Mouse (Mus musculus) cerebellum, adult (tissue): Measurements from ENCODE around the gene Psme4.
A peak's percentile ranks its signal among the peaks of the same experiment; 100 is the strongest.

Source experiments
- ATAC-seq: cut with Nextera tagmentation; 2 replicates; pipeline ENCODE4 v1.9.2; 2017; ENCODE audit warnings: mild to moderate bottlenecking, moderate library complexity, mixed read lengths; ENCODE audit not compliant: insufficient number of reproducible peaks, low FRiP score, low TSS enrichment

Gene Psme4

DNA sequence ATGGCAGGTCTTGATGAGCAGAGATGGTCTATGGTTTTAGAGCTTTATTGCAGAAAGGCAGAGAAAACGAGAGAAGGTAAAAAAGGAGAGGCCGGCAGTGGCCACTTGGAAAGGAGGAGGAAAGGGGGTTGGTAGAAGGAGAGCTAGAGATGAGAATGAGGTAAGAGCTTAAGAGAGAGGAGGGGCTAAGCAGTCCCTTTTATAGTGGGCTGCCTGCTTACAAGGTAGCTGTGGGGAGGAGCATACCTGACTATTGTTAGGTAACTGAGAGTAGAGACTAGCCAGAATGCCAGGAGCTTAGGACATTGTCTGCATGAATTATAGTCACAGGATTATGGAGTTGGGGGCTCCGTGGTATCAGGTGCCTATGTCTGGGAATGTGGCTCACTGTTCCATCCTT, 14.0 kb downstream of the Psme4 start:
- ATAC-seq: no peak

DNA sequence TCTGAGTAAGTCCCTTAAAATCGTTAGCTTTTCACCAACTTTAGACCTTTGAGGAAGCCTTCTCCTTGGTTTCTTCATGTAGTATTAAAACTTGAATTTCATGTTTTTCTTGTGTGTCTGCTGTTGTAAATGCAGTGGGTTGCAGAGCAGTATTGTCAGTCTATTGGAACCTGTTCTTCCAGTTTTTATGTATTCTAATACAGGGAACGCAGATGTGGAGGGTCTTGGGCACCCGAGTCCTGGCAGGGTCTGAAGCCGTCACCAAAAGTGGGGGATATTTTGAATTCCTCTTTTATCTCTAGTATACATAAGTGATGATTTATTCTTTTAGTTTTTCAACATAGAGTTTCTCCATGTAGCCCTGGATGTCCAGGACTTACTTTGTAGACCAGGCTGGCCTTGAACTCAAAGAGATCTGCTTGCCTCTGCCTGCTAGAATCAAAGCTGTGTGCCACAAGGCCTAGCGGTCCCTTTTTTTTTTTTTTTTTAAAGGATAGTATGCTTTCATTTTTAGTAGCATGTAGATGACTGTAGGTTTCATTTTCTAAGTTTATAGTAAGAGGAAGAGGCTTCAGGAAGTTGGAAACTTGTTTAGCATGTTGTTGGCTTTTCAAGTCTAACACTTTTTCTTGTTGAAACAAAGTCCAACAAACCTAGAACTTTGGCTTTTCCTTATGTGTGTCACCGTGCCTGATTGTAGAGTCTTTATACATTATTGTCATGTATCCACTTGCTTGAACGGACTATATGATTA, 14.9 kb downstream of the Psme4 start:
- ATAC-seq: no peak

DNA sequence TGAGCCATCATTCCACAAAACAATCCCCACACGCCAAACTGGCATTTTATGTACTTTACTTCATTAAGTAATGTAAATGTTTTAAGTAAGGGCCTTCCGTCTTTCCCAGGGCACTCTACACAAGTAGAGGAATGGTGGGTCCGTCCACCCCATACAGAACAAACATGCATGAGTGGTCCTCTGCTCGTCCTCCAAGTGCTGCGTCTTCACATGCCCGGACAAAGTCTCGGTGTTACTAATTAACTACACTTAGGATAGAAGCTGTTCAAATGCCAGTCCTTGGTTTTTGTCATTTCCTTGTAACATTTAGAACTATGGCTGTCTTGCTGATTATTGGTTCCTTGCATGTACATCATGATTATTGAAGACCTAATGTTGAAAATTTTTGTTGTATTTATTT, 21.2 kb downstream of the Psme4 start:
- no peak for ATAC-seq

DNA sequence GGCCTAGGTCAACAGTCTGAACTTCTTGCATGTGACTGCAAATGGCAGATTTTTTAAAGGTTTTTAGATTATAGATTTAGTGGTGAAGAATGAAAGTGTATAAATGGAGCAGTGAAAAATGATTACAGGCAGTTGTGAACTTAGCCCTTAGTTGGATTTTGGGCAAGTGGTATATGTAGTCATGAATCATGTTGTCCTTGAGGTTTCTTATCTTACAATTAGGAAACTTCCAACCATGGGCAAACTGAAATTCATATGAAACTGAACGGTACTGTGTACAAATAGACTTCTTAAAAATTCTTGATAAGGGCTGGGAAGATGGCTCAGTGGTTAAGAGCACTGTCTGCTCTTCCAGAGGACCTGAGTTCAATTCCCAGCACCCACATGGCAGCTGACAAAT, 22.2 kb downstream of the Psme4 start:
- no peak for ATAC-seq

DNA sequence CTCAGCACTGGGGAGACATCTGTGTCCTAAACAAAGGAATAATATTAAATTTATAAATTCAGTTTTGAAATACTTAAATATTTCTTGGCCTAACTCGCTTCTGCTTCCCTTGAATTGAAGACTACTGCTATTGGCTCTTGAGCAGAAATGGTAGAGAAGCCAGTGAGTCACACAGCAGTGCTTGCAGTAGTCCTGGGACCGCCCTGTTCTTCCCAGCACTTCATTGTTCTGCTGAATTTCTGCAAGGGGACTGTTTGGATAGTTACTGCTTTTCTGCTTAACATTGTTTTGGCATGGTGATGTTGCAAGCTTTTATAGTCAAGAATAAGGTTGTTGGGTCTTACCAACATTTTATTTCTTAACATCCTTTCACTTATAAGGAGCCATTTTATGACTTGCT, 25.7 kb downstream of the Psme4 start:
- no peak for ATAC-seq

DNA sequence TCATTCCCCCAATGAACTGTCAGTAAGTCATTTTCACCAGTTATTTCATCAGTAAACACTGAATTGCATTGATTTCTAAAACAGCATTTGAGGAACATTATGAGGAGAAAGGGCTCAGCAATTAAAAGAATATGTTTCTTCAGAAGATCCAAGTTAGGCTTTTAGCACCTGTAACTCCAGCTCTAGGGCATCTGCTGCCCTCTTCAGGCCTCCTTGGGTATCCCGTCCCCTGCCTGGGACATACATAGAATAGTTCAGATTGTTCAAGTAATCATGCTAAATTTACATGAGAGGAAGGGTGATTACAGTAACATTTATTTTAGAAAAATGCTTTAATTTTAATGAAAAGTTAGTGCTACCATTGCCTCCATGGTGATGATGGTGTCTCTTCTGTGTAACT, 28.0 kb downstream of the Psme4 start:
- ATAC-seq: no peak

DNA sequence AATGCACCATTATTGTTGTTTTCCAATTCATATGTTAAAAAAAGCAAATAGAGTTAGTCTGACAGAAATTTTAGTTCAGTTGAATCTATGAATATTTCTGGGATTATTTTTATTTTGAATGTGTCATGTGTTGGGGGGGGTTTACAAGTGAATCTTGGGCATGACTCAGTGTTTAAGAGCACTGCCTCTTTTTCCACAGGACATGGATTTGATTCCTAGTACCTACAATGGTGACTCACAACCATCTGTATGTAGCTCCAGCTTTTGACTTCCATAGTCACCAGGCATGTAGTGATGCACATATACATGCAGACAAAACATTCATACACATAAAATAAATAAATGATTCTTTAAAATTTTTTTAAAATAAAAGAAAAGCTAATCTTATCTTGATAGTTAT, 28.6 kb downstream of the Psme4 start:
- no peak for ATAC-seq

DNA sequence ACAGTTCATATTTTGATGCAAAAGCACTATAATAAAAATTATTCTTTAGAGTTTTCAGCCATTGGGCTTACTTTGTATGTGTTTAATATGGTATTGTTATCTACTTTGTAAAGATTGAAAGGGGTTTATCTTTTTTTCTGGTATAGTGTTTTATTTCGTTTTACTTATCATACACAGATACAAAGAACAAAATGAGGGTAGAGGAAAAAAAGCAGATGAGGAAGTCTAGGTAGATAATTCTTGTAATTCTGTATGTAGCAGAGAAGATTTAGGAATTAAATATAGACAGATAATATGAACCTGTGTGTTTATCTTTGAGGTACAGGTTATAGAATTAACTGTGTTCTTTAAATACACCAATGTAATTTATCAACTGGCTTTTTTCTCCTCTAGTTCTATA, 30.9 kb downstream of the Psme4 start:
- ATAC-seq: no peak

DNA sequence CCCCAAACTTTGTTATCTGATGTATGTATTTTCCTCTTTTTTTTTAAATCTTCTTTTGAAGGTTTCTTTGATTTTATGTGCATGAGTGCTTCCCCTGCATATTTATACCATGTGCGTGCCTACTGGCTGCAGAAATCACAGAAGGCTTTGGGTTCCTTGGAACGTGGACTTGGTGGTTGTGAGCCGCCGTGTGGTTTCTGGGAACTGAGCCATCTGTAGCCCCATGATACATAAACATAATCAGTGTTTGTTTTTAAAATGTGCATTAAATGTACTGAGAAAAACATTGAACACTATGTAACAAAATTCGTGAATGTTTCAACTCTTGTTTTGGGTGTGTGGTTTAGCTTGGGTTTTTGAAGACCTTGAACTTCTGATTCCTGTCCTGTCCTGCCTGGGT, 49.6 kb downstream of the Psme4 start:
- ATAC-seq: no peak

DNA sequence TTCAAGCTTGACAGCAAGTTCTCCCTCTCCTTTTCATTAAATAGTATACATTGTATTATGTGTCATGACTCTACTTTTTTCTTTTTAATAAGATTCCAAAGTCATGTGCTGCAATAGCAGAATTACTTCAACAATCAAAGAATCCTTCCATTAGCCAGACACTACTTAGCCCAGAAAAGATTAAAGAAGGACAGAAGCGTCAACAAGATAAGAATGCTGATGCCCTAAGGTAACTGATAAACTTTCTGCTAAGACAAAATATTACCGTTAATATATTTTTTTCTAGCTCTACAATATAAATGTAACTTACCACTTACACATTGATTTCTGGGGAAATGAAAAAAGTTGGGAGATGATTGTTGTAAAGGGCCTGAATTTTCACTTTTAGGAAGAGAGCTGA, 67.3 kb downstream of the Psme4 start:
- ATAC-seq: no peak

DNA sequence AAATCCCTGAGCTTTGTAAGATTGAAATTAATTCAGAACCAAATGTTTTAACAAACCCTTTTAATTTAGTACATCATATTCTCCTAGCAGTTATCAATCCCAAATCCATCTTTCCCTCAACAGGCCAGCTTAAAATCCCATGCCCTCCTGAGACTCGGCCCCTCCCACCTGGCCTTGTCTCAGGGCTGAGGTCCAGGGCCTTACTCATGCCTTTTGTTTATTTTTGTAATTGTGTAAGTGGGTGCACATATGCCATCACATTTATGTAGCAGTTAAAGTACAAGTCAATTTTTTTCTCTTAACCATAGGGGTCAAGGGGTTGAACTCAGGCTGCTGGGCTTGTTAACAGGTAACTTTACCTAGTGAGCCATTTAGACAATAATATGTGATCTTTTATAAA, 72.8 kb downstream of the Psme4 start:
- no peak for ATAC-seq

DNA sequence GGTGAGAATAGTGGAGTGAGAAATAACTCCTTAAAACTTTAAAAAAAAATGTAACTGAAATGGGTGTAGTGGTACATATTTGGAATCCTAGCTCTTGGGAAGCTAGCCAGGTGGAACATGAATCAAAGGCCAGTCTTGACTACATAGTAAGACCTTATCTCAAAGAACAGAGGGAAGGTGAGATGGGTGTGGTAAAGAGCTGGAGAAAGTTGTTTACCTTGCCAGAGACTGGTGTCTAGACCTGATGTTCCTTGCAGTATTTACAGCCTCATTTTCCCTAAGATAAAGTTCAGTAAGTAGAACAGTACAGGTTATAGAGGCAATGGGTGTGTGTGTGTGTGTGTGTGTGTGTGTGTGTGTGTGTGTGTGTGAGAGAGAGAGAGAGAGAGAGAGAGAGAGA, 100.9 kb downstream of the Psme4 start:
- no peak for ATAC-seq

DNA sequence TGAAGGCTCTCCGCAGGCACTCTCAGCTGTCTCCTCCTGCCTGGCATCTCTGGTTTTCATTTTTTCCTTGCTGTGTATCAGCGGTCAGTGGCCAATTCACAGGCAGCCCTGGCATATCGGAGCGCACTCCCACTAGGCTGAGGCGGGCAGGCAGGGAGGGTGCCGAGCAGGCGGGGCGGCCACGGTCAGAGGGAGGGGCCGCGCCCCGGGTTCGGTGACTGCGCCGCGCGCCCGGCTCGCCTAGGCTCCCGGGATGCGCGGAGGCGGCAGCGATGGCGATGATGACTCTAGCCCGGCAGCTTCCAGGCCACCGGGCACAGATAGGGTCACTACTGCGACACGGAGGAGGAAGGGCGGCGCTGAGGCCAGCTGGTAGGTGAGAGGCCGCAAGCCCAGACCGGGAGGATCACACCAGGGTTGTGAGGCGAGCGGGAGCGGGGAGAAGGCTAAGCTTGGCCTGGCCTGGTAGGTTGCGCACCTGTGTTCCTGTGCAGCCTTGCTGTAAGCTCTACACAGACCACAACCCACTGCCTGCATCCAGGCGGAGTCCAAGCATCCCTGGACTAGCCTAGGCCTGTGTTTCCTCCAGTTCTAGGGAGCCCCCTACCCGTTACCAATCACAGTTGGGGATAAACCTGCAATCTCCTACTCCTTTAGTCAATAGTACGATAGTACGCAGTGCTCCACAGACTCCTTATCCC, 113.8 kb downstream of the Psme4 start, which contains the start of the genes Gpr75 and Asb3:
TSS of gene Gpr75 (plus strand) at position 188 of the 701 bp plus-strand sequence.
TSS of gene Asb3 (plus strand) at position 246 of the 701 bp plus-strand sequence.
- peak; percentile 96 for ATAC-seq

DNA sequence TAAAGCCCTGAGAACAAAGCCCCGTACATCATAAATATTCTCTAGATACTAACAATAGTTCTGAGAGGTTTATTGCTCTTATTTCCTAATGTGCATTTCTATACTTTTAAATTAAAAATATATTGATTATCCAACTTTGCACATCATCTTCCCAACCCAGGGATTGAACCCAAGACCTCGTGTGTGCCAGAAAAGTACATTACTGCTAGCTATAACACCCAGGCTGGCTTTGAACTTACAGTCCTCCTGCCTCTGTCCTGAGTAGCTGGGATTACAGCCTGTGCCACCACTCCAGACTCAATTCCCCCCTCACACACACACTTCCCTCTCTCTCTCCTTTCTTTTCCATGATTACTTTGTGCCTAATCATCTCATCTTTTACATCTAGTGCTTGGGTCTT, 116.6 kb downstream of the Psme4 start:
- ATAC-seq: no peak

DNA sequence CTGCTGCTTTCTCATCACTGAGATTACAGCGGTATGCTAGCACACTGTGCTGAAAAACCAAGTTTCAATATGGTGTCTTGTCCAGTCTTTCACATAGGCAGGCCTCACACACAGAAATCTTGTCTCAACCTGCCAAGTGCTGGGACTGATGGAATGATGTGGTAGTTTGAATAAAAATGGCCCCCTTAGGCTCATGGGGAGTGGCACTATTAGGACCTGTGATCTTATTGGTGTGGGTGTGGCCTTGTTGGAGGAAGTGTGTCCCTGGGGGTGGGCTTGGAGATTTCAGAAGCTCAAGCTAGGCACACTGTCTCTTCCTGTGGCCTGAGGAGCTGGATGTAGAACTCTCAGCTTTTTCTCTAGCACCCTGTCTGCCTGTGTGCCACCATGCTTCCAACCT, 124.7 kb downstream of the Psme4 start:
- no peak for ATAC-seq

DNA sequence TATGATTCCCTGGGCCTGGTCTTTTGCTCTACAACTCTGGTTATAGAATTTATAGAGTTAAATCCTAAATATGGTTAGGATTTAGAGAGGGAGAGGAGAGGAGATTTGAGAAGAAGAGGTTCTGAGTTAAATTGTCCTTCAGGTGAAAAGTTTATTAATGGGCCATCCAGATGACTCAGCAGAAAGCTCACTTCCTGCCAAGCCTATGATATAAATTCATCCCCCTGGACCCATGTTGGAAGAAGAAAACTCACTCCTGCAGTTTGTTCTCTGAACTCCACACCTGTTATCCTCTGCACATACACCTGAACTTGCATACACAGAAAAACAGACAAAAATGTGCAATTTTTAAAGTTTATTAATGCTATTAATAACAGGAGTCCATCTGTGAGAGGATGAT, 127.8 kb downstream of the Psme4 start:
- no peak for ATAC-seq

DNA sequence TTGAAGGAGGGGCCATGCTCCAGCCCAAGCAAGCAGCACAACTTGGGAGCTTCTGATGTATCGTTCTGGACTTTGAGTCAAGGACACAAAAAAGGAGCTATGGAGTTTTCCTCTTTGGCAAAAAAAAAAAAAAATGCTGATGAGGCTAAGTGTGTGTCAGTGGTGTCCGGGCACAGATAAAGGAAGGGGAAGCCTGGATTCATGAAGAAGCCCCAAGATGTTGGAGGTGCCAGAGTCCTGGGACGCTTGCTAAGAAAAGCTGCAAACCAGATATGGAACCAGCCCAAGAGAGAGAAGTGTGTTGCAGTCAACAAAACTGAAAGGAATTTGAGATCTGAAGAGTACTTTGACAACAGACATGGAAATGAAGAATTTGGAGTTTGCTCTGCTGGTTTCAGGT, 140.8 kb downstream of the Psme4 start:
- no peak for ATAC-seq

DNA sequence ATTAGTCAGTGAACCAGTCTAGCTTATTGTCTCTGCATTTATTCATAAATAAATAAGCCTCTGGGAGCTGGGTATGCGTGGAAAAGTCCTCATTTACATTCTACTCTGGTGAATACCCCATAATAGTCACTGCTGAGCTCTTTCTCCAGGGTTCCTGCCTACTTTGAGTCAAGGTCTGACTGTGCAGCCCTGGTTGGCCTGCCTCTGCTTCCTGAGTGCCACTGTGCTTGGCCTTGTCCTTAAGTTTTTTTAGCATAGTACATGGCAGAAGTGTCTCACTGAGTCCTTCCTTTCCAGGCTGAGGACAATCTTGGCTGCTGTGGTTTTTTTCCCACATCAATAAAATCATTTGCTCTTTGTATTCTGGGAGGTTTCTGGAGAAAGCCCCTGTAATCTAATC, 149.1 kb downstream of the Psme4 start:
- no peak for ATAC-seq

DNA sequence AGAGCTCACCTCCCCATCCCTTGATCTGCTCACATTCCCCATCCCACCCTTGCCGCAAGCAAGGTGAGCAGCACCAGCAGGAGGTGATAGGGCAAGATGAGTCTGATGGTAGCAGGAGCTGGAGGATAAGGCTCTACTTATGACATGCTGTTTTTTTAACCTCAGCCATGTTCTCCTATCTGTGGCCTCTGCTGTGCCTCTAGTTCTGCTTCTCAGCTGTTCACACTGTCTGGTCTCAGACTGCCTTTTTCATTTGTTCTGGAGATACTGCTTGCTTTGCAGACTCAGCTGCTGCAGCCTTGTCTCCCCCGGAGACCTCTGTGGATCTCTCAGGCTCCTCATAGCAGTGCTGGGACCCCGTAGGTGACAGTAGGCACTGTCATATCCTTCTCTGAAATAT, 151.8 kb downstream of the Psme4 start:
- ATAC-seq: no peak

DNA sequence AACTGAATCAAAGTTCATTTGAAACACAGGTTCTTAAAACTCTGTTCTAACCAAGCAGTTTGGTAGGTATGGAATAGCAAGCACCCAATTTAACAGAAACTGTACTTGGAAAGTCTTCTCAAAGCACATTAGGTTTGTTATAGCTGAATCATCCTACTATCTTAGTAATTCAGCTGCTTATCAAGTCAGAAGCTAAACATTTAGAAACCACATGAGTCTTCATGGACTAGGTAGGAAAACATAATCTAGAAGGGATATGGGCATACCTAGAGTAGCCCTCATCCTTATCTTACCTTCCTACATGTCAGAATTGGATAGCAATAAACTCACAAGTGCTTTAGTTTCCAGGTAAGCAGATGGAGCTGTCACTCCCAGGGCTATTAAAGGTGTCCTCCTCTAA, 156.6 kb downstream of the Psme4 start:
- ATAC-seq: no peak

DNA sequence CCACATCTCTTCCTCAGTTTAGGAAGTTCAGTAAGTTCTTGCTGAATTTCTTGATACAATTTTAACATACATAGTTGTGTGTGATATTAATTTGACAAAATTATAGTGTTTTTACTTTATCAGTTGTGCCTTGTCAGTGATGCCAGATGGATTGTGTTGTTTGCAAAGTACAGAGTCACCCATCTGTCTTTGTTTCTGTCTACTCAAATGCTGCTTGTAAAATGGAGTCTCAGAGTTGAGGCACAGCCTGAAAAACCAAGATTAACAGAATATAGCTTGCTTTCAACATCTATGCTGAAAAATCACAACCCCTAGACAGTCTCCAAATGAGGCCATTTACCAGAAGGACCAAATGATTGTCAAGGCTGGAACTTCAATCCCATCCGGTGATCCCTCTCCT, 157.0 kb downstream of the Psme4 start:
- ATAC-seq: no peak
